Mouse (Mus musculus): Measurements from ENCODE around the gene Cped1.

Gene Cped1

DNA sequence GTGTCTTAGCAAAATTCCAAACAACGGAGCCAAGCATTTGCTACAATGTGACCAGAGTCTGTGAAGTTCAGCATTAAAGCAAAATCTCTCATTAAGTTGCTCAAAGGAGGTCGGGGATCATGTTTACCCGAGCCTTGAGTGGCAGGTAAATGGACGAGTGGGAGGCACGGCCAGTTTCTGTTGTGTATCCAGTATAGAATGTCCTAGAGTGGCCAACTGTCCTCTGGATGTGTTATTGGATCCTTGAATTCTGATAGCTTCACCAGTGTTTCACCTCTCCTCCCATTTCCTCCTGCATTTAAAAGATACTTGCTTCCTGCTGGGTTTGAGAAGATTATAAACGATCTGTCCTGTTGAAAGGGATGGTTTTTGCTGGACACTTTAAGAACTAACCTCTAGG, 14.4 kb downstream of the Cped1 start:
- no peak for DNase-seq (ENCODE audit: low spot score in 2 of 2)

- no peak for DNase-seq (ENCODE audit: low spot score in 2 of 2)
Observed at GRCm38 (mm10) chr6:22000881-22001280, 15.2 kb downstream of the Cped1 start.

DNA sequence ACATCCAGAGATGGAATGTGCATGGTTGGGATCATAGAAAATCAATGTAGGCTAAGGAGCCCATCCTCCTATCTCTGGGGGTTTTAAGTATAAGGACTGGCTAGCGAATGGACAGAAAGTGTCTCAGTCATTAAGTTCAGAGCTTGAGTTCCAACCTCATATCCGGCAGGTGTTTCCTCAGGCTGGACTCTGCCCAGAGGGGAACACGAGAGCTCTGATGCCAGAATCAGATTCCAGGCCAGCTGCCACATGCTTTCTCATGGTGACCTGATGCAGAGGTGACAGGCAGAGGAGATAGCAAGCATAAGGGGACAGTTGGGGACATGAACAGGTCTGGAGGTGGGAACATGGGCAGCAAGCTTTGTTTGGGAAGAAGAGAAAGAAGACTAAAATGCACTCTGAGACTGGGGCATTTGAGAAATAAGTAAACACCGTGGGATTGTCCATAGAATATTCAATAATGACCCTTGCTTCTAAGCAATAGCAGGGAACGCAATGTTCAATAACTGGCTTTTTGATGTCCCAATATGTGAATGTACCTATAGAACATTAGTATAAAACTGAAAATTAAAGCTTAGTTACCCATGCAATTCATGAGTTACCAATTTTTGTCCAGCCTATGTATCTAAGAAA, 15.7 kb downstream of the Cped1 start:
- DNase-seq (ENCODE audit: low spot score in 2 of 2): no peak

GRCm38 (mm10) chr6:22002521-22003199, 16.9 kb downstream of the Cped1 start:
- DNase-seq (ENCODE audit: low spot score in 2 of 2): no peak

DNA sequence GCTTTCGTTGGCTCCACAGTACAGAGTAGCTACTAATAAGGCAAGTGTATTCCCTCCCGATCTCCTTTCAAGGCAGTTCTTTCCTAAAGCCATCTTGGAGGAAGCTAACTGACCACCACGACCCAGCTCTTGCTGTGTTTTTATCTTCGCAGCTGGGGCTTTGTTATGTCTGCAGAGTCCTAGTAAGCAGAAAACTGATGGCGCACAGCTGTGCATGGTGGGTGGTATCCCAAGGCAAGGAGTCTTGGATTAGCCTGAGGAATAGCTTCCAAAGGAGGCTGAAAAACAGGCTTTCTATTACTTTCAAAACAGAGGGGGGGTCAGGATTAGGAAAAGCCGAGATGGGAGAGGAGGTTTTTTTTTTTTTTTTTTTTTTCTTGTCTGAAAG, 17.5 kb downstream of the Cped1 start:
- peak; percentile 30 to 53 for DNase-seq (ENCODE audit: low spot score in 2 of 2)

GRCm38 (mm10) chr6:22003959-22004543, 18.3 kb downstream of the Cped1 start:
- DNase-seq (ENCODE audit: low spot score in 2 of 2): no peak

DNA sequence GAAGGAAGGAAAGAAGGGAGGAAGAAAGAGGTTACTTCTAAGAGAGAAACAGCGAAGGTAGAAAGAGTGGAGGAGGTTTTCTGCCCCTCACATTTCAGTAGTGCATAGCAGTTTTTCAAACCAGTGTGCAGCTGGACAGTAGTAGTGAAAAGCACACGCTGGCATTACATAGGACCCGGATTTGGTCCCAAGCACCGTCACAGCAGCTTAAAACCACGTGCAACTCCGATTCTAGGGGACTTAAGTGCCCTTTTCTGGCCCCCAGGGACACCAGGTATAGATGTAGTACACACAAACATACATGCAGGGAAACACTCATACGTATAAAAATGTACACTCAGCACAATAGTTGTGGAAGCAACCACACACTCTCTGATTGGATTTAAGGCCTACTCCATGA, 22.6 kb downstream of the Cped1 start:
- DNase-seq (ENCODE audit: low spot score in 2 of 2): no peak

- DNase-seq (ENCODE audit: low spot score in 2 of 2): no peak
Observed at GRCm38 (mm10) chr6:22010258-22010657, 24.5 kb downstream of the Cped1 start.

DNA sequence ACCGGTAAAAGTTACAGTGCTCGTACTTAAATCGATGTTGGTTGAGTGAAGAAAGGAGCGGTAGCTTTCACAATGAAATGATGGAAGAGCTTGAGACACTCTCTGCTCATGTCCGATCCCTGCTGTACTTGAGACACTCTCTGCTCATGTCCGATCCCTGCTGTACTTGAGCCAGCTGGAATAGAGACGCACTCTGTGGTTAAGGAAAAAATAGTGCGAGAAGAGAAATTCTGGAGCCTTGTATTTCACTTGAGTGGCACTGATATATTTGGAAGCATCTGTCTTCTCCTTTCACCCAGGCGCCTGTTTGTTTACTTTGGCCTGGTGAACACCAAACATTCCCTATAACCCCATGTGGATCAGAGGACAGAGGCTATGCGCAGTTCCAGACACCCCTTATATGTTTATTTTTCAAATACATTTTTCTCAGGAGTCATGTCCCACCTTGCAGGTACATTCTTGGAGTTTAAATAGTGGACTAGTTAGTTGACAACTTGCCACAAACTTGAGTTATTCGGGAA, 25.1 kb downstream of the Cped1 start:
- no peak for DNase-seq (ENCODE audit: low spot score in 2 of 2)

GRCm38 (mm10) chr6:22011546-22011945, 25.8 kb downstream of the Cped1 start:
- no peak for DNase-seq (ENCODE audit: low spot score in 2 of 2)

DNA sequence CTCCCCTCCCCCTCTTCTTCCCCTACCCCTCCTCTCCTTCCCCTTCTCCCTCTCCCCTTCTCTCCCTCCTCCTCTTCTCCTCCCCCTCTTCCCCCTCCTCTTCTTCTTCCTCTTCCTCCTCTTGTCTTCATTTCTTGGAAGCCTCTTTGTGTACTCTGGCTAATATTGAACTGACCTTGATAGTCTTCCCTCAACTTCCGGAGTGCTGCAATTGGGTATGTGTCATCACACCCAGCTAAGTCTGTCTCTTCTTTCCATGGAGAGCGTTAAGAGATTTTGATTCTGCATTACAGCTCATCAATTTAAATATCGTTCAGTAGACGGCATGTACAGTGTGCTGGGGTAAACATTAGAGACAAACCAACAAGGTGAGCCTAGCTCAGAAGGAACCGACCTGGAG, 26.4 kb downstream of the Cped1 start:
- DNase-seq (ENCODE audit: low spot score in 2 of 2): no peak

- DNase-seq (ENCODE audit: low spot score in 2 of 2): no peak
Observed at GRCm38 (mm10) chr6:22012501-22012900, 26.8 kb downstream of the Cped1 start.

GRCm38 (mm10) chr6:22013394-22013793, 27.7 kb downstream of the Cped1 start:
- no peak for DNase-seq (ENCODE audit: low spot score in 2 of 2)

DNA sequence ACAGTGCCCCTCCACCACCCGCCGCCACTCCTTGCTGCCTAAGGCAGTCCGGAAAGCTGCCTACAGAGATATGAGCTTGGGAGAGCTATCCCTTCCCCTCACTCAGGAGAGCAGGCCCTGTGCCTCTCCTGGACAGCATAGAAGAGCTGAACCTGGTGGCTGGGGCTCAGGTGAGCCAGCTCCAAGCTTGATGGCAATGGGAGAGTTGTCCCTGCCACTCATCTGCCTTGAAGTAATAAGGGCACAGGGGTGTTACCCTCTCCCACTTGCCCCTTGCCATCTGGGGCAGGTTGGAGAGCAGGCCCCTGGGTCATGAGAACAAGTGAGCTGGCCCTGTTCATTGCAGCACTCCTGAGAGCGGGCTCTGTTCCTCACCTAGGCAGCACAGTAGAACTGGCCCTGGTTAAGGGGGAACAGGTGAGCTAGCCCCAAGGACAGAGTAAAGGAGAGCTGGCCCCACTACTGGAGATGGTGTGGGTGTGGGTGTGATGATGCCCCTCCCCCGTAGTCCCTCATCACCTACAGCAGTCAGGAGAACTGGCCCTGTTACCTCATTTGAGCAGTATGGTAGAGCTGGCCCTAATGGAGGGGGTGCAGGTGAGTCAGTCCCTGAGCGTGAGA, 28.7 kb downstream of the Cped1 start:
- DNase-seq (ENCODE audit: low spot score in 2 of 2): no peak

GRCm38 (mm10) chr6:22017631-22018030, 31.9 kb downstream of the Cped1 start:
- DNase-seq (ENCODE audit: low spot score in 2 of 2): no peak

DNA sequence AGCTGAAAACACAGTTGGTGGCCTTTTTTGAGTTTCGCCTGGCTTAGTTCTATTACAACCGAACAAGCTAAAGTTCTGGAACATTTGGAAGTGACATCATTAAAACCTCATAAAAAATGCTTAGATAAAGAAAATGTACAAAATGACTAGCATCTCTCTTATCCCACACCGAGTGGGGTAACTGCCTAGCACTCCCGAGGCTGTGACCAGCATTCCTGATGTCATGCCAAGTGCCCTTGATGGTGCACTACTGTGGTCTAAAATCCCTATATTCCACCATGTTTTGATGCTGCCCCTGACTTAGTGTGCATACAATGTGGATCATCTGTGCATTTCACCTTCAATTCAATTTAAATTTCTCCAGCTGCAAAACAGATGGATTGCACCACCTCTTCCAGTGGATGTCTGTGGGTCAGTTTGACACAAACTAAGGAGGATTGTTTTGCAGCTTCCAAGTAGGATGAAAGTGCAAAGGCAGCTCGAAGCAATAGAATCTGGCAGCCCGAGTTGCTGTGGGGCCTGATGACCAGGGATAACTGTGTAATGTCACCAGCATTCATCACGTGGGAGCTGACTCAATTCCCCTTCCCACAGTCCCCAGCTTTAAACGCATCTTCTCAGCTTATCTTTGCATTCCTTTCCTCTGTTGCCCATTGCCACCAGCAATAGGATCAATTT, 33.2 kb downstream of the Cped1 start:
- no peak for DNase-seq (ENCODE audit: low spot score in 2 of 2)

DNA sequence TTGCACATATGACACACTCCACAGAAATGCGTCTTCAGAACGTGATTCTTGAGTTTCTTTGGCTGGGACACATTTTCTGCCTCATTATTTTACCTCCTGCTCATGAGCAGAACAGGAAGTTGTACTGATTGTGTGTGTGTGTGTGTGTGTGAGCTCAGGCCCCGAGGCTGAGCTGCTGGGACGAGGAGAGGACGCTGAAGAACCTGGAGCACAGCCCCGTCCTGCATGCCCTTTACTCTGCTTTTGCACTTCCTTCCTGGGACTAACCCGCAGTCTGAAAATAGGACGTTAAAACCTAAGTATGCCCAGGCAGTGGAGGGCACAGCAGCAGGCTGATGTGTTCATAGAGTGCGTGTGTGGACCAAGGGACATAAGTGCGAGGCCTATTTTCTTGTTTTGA, 33.9 kb downstream of the Cped1 start:
- no peak for DNase-seq (ENCODE audit: low spot score in 2 of 2)

DNA sequence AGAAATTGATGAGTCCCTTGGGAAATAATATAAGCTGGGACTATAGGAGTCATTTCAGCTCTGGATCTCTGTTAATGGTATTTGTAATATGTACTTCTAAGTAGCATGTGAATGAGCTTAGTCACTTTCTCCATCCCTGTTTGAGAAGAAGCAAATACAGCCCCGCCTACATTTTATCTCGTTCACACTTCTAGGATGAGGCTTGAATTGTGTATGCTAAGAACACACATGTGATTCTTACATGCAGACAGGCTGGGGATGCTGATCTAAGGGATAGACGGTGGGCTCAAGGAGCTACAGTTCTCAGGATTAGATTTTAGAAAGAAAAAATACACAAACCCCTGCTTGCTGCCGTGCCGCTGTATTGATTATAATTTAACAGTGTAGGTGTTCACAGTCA, 35.0 kb downstream of the Cped1 start:
- DNase-seq (ENCODE audit: low spot score in 2 of 2): no peak

DNA sequence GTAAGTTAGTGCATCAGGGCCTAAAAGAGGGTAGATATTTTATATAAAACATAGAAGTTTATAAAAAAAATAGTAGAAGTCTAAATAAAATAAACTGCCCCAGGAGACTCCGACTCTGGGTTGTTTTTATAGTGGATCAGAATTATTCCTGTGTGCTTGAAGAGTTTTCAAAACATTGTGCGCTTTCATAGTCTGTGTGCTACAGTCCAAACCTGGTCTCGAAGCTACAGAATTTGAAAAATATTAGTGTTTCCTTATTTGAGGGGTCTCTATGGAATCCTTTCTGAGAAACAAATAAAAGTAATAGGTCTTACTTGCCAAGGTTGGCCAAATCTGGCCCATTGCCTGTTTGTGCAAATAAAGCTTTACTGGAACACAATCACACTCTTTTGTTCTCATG, 35.6 kb downstream of the Cped1 start:
- DNase-seq (ENCODE audit: low spot score in 2 of 2): no peak

GRCm38 (mm10) chr6:22024168-22024567, 38.5 kb downstream of the Cped1 start:
- no peak for DNase-seq (ENCODE audit: low spot score in 2 of 2)

DNA sequence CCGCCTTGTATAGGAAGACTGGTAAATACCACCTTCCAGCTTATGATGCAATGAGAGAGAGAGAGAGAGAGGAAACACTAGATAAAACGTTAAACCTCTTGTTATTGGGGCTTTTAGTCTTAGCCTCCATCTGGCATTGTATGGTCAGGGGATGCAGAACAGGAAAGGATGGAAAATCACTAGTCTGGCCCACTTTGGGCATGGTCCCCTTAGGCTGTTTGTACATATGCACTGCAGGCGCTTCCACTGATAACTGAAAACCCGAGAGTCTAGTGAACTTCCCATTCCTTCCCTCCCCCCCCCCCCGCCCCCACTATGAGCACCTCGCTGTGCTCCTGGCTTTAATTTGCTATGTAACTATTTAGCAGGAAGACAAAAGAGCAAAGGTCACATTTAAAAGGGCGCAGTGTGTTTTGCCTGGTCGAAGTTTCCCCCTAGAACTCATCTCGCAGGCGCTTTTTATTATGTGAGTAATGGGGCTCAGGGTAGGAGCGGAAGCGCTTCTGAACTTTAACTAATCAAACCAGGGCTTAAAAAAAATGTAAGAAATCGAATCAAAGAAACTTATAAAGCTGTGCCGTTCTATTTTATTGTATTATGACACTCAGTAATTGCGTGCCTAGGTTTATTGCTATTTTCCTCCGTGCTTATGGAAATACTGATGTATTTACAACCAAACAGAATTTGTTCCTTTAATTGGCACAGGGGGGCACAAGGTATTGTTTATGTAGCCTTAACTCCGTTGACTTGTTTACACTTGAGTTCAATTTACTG, 40.1 kb downstream of the Cped1 start:
- no peak for DNase-seq (ENCODE audit: low spot score in 2 of 2)

DNA sequence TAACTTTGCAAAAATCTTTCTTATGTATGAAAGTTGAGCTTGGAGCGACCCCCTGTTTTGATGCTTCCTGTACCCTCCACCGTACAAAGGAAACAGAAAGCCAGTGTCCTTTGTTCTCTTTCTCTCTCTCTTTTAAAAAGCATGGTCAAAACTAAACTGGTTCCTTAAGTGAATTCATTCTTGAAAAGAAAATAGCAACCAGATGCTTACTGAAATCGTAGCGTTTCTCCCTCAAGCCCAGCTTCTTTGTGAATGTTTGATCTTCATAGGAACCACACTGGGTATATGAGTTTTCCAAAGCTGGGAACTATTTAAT, 40.6 kb downstream of the Cped1 start:
- no peak for DNase-seq (ENCODE audit: low spot score in 2 of 2)
